Mouse (Mus musculus) inflammation-experienced regulatory T-cells, adult 6 months (primary cell): Measurements from ENCODE around the gene Cdh22. TPM values are rescaled to one million over a fixed set of nuclear protein-coding genes. Genes with fewer than 3 reads are reported as not detected.

Experiments
- ATAC-seq: one replicate; pipeline ENCODE4 v1.8.0; 2017
- polyA plus RNA-seq, 3 experiments: library from polyadenylated mRNA; unstranded; fragments of 100-300 nt; shearing (Covaris generic); gene quantifications; one replicate each; pipeline ENCODE4 v1.2.1; 2017

The Cdh22 gene
- polyA plus RNA-seq, 3 experiments from 2014 or later = not detected

DNA sequence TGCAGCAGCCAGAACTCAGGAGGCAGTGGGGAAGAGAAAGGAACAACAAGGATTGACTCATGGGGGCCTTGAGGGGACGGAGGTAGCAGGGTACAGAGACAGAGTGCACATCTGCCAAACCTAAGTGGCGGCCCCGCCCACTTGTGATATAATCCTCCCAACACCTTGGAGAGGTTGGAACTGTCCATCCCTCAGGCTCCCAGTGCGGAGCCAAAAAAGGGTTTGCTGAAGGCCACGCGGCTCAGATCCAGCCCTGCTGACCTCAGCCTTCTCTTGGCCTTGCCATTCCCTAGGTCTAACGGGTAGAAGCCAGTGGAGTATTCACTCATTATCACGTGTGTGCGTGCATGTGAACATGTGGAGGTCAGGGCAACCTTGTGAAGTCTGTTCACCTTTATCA lies 154.0 kb downstream of the Cdh22 start:
- ATAC-seq = no peak

DNA sequence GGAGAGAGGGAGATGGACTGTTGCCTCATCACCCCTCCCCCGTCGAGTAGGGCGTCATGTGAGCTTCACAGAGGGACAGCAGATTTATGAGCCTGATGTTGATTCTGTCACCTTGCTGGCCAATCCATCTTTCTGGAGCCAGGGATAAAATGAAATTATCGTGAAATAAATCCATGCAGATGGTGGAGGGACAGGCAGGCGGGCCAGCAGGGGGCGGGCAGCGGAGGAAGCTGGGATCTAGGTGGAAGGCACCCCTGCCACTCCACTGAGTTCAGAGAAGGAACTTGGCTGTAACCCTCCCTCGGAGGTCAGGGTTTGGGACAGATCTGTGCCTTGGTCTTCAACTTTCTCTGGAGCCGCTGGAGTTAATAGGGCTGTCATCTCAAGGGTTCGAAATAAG lies 156.0 kb downstream of the Cdh22 start:
- no peak for ATAC-seq

DNA sequence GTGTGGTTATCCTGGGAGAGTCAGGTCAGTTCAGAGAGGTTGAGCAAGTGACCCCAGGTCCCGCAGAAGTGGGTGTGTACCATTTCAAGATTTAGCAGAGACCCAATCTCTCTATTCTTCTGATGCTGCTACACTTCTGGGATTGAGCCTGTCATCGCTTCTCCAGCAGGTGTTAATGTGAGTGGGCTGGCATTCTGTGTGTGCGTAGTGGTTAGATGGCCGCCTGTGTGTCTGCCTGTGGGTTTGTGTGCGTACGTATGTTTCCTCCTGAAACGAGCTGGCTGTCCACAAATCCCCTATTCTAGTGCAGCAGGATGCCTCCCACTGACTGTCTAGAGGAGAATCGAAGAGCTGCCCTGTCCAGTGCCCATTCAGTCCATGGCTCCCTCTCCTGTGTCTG lies 156.6 kb downstream of the Cdh22 start:
- ATAC-seq = no peak

DNA sequence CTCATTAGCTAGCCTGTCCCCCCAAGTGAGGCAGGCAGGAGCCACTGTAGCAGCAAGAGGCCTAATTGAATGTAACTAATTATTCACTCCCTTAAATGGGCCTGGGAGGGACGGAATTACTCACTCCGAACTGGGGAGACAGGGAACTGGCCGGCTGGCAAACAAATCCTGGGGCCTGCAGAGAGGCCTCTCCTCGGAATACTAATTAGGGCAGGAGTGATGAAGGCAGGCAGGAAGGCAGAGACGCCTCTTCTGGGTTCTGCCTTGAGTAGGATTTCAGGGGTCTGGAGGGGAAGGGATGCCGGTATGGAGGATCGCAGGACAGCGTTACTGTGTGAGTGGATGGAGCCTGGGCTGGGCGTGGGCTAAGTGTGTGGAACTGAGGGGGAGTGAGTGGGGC lies 157.6 kb downstream of the Cdh22 start:
- ATAC-seq = no peak

DNA sequence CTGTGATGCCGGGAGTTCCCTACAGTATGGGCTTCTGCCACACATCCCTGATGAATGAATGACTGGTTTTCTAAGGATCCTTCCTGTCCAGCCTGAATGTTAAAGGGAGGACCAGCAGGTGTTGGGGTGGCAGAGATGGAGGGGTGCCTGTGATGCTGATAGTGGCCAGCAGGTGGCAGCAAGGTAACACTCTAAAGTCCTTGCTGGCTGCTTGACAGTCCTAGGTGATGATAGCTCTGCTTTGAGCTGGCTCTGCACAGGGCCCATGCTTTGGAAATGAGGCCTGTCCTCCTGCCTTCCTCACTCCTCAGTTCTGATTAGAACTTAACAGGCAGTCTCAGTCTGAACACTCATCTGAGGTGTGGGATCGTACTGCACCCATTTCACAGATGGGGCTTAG lies 159.7 kb downstream of the Cdh22 start:
- ATAC-seq = peak; percentile 52

DNA sequence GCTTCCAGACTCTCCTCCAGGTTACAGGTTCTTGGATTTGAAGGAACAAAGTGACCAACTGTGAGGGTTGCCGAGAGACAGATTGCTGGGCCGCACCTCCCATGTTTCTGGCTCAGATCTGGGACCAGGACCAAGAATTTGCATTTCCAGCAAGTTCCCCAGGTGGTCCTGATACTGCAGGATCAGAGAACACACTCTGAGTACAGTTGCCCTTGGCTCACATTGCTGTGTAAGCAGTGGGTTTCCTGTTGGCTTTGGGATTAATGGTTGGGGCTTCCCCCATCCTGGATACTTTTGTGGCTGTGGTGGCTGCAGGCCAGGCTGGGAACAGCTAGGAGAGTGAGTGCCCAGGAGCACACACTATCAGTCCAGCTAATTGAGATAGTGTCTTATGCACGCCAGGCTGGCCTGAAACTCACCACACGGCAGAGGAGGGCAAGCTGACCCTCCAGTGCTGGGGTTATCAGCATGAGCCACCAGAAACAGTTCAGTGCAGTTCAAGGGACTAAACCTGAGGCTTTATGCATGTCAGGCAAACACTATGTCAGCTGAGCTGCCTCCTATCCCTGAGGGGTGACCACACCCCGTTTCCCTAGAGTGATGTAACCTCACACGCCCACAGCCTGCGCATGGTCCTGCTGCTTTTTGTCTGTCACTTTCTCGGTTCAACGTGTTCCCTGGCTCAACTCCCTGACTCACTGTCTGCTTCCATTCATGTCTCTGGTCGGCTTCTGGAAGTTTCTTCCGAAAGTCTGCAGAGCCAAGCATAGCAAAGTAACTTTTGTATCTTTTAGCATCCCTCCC lies 160.4 kb downstream of the Cdh22 start:
- ATAC-seq = no peak

DNA sequence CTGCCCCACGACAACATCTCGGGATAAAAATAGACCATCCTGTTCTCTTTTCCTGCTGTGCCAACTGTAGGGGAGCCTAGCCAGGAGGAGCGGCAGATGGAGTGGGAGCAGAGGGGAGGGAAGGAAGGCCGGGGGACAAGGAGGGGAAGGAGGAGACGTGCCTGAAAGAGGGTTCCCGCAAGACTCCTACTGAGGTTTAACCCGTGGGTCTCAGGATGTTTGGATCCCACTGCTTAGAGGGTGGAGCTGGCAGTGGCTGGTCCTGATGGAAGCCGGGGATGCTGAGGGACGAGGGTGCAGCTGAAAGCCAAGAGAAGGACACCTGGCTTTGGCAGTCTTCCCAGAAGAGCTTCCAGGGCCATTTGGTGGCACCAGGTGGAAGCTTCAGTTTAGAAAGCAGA lies 161.3 kb downstream of the Cdh22 start:
- ATAC-seq = no peak

DNA sequence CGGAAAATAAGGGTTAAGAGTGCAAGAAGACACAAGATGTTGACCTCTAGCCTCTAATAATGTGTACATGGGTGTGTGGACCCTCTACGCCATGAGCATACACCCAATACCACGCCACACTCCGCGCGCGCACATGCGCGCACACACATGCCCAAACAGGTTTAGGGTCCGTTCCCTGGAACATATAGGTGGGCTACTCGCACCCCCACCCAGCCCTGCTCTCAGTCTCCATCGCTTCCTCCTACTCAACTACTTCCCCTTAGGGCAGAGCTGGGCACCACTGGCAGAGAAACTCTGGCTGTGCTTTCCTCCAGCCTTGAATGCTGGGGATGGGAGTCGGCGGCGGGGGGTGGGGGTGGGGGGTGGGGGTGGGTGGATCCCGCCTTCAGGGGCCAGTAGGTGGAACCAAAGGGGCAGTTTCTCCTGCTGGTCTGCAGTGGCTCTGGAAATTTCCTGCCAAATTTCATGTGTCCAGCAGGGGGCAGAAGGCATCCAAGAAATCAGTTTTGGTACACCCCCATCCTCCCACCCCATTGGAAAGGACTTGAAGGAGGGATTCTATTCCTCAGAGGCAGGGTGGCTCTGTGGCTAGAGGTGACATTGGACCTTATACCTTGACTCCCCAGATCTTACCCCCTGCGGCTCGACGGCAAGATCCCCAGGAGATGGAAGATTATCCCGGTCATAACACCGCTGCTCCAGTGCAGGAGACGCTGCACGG lies 164.4 kb downstream of the Cdh22 start:
- ATAC-seq = no peak

DNA sequence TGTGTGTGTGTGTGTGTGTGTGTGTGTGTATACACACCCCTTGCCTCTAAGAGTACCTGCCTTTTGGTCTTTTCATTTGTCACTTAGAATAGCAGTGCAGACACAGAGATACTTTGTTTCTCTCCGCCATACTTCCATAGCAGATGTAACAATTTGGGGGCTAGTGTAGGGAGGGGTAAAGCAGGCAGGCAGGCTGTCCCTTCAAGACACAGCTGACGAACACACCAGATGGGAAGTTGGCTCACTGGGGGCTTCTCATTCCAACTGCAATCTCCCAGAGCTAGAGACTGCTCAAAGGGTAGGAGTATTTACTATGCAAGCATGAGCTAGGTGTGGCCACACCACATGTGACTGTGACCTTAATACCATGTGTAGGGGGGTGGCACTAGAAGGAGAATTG lies 165.8 kb downstream of the Cdh22 start:
- no peak for ATAC-seq

DNA sequence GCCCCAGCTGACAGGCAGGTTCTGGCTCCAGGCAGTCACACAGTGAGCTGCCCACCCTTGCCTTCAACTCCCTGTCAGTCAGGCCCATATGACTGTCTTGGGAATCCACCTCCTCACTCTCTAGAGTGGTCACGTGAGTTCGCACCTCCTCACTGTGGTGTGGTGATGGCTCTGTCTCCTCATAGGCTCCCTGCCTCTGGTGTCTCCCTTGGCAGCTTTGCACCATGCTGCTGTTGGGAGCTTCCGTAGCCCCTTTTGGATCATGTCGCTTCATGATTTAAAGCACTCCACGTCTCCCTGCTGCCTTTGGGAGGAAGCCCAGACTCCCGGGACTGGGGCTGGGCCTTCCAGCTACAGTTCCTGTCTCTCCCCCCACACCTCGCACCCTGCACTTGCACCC lies 170.2 kb downstream of the Cdh22 start:
- no peak for ATAC-seq

DNA sequence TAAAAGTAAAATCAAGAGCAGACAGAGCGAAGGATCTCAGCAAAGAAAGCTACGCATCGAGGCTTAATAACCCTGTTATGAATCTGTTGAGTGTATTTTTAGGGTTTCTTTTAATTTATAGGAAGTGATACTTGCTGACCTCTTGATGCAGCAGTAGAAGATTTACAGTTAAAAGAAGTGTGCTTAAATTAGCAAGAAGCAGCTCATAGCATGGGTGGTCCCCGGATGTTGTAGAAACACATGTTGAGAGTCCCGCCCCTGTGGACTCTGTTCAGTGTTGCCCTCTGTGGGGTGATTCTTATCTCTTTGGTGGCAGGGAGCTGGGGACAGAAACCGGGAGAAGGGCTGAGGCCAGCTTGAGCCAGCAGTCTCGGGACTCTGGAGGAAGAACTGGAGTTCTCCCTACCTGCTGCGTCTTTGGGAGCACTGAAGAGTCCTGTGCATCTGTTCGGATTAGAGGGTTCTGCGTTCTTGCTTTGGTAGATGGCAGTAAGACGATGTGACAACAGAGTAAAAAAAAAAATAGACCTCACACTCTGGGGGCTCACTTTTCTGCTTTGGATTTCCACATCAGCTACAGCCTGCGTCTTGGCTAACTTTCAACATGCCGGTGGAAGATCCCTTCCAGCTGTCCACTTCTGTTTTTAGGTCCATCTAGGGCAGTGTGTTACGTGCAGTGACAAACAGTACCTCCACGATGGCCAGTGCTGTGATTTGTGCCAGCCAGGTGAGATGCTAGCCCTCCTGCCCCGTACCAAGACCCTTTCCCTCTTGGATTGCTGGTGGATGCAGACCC lies 172.8 kb downstream of the Cdh22 start:
- no peak for ATAC-seq

Other genes starting within 250 kb of the Cdh22 start
- gene Ncoa5, start 200.0 kb downstream of the Cdh22 start, polyA plus RNA-seq = 10 to 100 TPM; 15.3 to 40.6 (median 24.8) TPM
- gene Cd40, start 179.2 kb downstream of the Cdh22 start, polyA plus RNA-seq = 1 to 10 TPM; 1.9 to 2.7 (median 2.2) TPM
- gene 1700025C18Rik, start 144.1 kb downstream of the Cdh22 start, polyA plus RNA-seq = not detected
- gene Slc35c2, start 53.0 kb upstream of the Cdh22 start, polyA plus RNA-seq = 10 to 100 TPM; 36.4 to 44.9 (median 44.1) TPM
- gene Elmo2, start 91.6 kb upstream of the Cdh22 start, polyA plus RNA-seq = 10 to 100 TPM; 36.8 to 43.5 (median 42.5) TPM
- gene Zfp663, start 133.9 kb upstream of the Cdh22 start, polyA plus RNA-seq = not detected
- not detected for gene Zfp334, start 153.4 kb upstream of the Cdh22 start, polyA plus RNA-seq
- gene Ocstamp, start 165.6 kb upstream of the Cdh22 start, polyA plus RNA-seq = not detected
- not detected for gene Slc13a3, start 238.4 kb upstream of the Cdh22 start, polyA plus RNA-seq